Comparison of ENCODE assay signal across 24 mouse cellular contexts in the genomic region with DNA sequence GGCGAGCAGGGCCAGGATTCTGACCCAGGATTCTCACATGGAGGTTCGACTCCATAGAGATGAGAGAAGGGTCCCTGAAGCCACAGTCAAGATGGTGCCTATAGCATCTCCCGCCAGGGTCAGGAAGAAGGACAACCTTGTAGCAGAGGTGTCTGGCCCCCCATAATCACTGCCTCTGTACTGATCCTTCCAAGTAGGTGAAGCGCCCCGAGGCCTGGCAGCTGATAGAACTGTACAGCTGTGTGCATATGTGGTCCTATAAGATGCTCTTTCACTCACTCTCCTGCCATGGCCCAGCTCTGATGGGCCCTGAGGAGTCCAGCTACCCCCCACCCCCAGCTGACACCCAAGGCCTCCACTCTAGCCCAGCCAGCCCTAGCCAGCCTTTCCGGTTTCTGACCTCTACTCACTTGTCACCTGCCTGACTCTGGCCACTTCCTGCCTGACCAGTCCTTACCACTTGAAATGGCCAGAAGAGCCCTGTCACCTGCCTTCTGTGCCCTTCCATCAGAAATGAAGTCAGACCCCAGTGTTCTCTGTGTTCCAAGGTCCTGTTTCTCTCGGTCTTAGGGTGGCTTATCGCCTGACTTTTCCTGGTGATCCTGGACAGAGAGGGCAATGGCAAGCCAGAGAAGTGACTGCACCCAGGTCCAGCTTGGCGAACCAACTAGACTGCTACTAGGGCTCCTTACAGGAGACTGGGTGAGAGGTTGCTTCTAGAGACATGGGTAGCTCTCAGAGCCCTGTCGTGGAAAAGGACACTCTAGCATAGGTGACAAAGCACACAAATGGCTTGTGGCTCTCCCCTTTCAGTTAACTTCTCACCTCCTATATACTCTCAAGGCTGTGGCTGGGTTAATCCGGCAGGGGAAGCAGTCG. TPM values are rescaled to one million over a fixed set of nuclear protein-coding genes. Genes with fewer than 3 reads are reported as not detected.
DNase-seq lines count a peak whose midpoint lies in the region; ATAC-seq and TF ChIP-seq lines count a peak whose summit lies in the region.
"Had no signal": no experiment of that assay in that cellular context is flagged by ENCODE, and none has a peak within 500 bp of the region (broad histone marks: within the 10 kb centered on the region; RNA-seq: fewer than 3 reads in every experiment).

No protein-coding gene starts in this region.

- H3K4me1 ChIP-seq in kidney, postnatal 0 days (replicated peaks; ENCODE audit: insufficient read depth, low read length) = peaks cover 6% of the 10 kb centered on the region; the same call in 1 of the 2 replicates

- no peak for ATAC-seq in kidney, postnatal 0 days (replicated peaks; ENCODE audit: low FRiP score, low read depth)
- ATAC-seq: activated CD4-positive, CD25-positive, alpha-beta regulatory T cell, adult 4 months; CD4-positive, CD25-positive, alpha-beta regulatory T cell, adult 4 months; forebrain, embryonic 13.5 days; midbrain, embryonic 15.5 days; Patski had no signal

- no peak overlapping the region for H3K9ac ChIP-seq in kidney, postnatal 0 days (ENCODE audit: low read depth, low read length)
- H3K9ac ChIP-seq: forebrain, embryonic 13.5 days; heart, embryonic 15.5 days; lung, embryonic 14.5 days; midbrain, embryonic 15.5 days had no signal

- H3K4me3 ChIP-seq in kidney, postnatal 0 days (replicated peaks; ENCODE audit: low read depth, low read length) = no peak overlapping the region
- H3K4me3 ChIP-seq: forebrain, embryonic 13.5 days; heart, embryonic 15.5 days; left cerebral cortex, adult 2 months; megakaryocyte, embryonic 14.5 days; midbrain, embryonic 15.5 days had no signal

- H3K9me3 ChIP-seq in kidney, postnatal 0 days (replicated peaks; ENCODE audit: low read length) = no peaks in the 10 kb centered on the region
- H3K9me3 ChIP-seq: forebrain, embryonic 13.5 days; heart, embryonic 15.5 days; midbrain, embryonic 15.5 days had no signal

- H3K27ac ChIP-seq in kidney, postnatal 0 days = 0 out of 2 replicates have a peak overlapping the region, but pooled peaks have one; percentile 42
- H3K27ac ChIP-seq: forebrain, embryonic 13.5 days; heart, embryonic 15.5 days; midbrain, embryonic 15.5 days; stomach, postnatal 0 days had no signal

- no peaks in the 10 kb centered on the region for H3K36me3 ChIP-seq in kidney, postnatal 0 days (ENCODE audit: insufficient read depth, low read length)
- H3K36me3 ChIP-seq: midbrain, embryonic 15.5 days had no signal

- no peak for TF ChIP-seq CTCF in kidney, postnatal 0 days (IDR thresholded peaks at IDR 0.05; ENCODE audit: low read depth)

- WGBS in kidney, postnatal 0 days = 80% methylated on average over 12 of the region's 12 CpGs

- no peaks in the 10 kb centered on the region for H3K27me3 ChIP-seq in kidney, postnatal 0 days (ENCODE audit: insufficient read depth, low read length)
- H3K27me3 ChIP-seq: forebrain, embryonic 13.5 days; midbrain, embryonic 15.5 days; Patski had no signal

- DNase-seq in cerebellum, adult 11-12 months = peak; percentile 55
- DNase-seq in cerebellum, postnatal 4 days (ENCODE audit: low spot score in 2 of 2) = no peak
- DNase-seq in kidney, postnatal 0 days (ENCODE audit: low spot score) = no peak
- DNase-seq in kidney, postnatal 36 days = no peak
- DNase-seq in cerebellum, postnatal 36 days = peak; percentile 24 to 32
- peak; percentile 21 to 55 for DNase-seq in lung, postnatal 4 days
- DNase-seq in retina, postnatal 1 day = no peak
- DNase-seq: adrenal gland, postnatal 25 days; gastrocnemius, postnatal 36 days; heart, postnatal 4 days; kidney, adult 18-20 months; layer of hippocampus, adult 9-11 months; lung, embryonic 14.5 days; right cerebral cortex, postnatal 4 days had no signal

- H3K4me2 ChIP-seq in kidney, postnatal 0 days (ENCODE audit: low read length) = no peak overlapping the region
- H3K4me2 ChIP-seq: forebrain, embryonic 13.5 days; heart, embryonic 15.5 days; liver, embryonic 11.5 days; lung, embryonic 14.5 days; midbrain, embryonic 15.5 days had no signal

RNA-seq across cellular contexts. Expression of a gene that starts 6.6 kb away (rescaled TPM):
- polyA plus RNA-seq in kidney, postnatal 0 days (2015; fragmentation: Nextera tagmentation; extraction: Ambion mirVana) = 5.4 and 6.2 TPM in 2 replicates

Comparison
In these comparisons a context has a peak if more than half of its experiments do, and no peak if none do; other contexts are left out.
1. DNase-seq: peak in cerebellum, adult 11-12 months (single experiment), cerebellum, postnatal 36 days (2 of 2) and lung, postnatal 4 days (2 of 2); none in cerebellum, postnatal 4 days (0 of 2), kidney, postnatal 0 days (single experiment), kidney, postnatal 36 days (0 of 2) and retina, postnatal 1 day (single experiment).